Mouse (Mus musculus) adrenal gland, postnatal 14 days (tissue): ENCODE measurements around the gene Oscar. TPM values are rescaled to one million over a fixed set of nuclear protein-coding genes. Genes with fewer than 3 reads are reported as not detected.
A peak's percentile ranks its signal among the peaks of the same experiment; 100 is the strongest.

Experiments used
- DNase-seq: peaks from one replicate; pipeline ENCODE4 v3.0.0; 2021; ENCODE audit warnings: mixed read lengths
- long read RNA-seq, 2 experiments: library from polyadenylated mRNA; stranded (forward); transcript quantifications; one replicate each; pipeline ENCODE4 v2.0.0; 2021
- total RNA-seq: library from RNA; stranded (reverse); gene quantifications from 2 replicates; pipeline ENCODE4 v1.2.3, GENCODE M21; 2021

The Oscar gene
- total RNA-seq = not detected in 2 replicates
- long read RNA-seq, experiment 1 = 0 reads
- long read RNA-seq, experiment 2, partial matches to known transcripts = 0 of 1 reads
- long read RNA-seq, experiment 2, other reads (novel, unspliced or antisense) = 1 of 1 reads

DNA sequence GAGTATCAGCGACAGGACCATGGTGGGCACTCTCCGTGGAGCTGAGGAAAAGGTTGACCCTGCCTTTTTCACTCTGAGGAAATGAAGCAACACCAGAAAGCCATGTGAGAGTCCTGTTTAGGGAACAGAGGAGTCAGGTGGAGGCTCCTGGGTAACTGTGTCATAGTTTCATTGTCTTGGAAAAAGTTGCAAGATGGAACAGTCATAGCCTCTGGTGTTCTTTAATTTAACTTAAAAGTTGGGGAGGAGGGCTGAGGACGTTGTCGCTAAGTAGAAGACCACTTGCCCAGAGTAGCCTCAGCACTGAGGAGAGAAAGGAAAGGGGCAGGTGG is at the start of gene Oscar:
TSS of gene Oscar (minus strand) at position 101 of the 332 bp plus-strand sequence.
- no peak for DNase-seq

GRCm38 (mm10) chr7:3665215-3666114 is 49.5 kb upstream of the Oscar start, which contains the start of gene Leng1:
Gene Leng1 (minus strand): TSS chr7:3665840.
- peak; percentile 97 for DNase-seq

DNA sequence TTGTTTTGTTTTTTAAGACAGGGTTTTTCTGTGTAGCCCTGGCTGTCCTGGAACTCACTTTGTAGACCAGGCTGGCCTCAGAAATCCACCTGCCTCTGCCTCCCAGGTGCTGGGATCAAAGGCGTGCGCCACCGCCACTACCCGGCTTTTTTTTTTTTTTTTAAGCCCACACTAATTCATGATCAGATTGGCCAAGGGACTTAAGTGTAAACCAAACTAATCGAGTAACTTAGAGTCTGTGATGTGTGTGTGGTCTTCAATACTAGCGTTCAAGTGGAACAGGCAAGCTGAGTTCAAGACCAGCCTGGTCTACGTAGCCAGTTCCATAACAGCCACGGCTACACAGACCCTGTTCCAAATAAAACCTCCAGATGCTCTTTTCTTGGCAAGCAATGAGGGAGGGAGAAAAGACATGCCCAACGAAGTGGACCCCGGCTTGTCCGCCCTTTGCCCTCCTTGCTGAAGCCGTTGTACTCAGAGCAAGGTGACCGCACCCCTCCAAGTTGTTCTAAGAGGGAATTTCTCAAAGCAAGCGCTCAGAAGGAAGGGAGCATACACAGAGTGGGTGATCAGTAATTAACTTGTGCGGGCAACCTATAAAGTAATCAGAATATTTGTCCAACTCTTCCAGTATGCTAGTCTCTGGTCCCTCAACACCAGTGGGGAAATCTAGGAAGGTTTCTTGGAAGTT is 48.7 kb upstream of the Oscar start:
- peak; percentile 34 for DNase-seq

- no peak for DNase-seq
These were observed 42.6 kb upstream of the Oscar start for GRCm38 (mm10) chr7:3658578-3658977.

- DNase-seq = no peak
These were observed 41.0 kb upstream of the Oscar start for GRCm38 (mm10) chr7:3656966-3657365.

DNA sequence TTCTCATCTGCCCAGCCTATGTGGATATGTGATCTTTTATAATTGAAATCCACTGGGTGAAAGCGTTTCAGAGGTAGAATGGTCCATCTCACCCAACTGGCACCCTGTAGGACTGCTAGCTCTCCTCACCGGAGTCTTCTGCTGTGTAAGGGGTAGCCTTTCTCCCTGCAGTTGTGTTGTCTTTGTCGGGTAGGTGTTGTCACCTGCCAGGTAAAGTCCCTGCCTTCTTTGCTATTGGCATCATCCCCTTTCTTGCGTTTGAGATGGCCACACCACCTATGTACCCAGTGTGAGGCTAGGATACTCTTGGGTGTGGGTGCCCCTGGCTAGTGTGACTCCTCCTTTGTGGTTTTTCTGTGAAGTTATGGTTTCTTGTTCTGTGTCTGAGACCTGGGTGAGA is 30.7 kb upstream of the Oscar start:
- no peak for DNase-seq

DNA sequence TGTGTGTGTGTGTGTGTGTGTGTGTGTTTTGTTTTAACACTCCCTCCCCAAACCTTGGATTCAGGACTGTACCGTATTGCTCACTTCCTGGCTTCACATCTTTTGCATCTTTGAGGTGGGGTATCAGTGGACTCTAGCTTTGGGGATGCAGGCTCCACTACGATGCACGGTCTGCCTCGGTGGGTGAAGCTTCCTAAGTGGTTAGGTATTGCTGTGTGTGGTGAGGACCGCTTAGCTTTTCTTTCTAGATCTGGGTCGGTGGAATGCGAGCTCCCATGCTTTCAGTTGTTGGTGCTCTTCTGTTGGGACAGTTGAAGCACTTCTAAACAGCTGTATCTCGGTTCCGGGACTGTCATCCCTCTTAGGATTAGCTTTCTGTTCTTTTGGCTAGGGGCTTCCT is 30.2 kb upstream of the Oscar start:
- DNase-seq = no peak

- no peak for DNase-seq
These were observed 29.6 kb upstream of the Oscar start for GRCm38 (mm10) chr7:3645488-3646025.

GRCm38 (mm10) chr7:3644672-3645487 is 28.9 kb upstream of the Oscar start, which contains the start of gene Cnot3:
Gene Cnot3 (plus strand): TSS chr7:3645268.
- peak; percentile 98 for DNase-seq

DNA sequence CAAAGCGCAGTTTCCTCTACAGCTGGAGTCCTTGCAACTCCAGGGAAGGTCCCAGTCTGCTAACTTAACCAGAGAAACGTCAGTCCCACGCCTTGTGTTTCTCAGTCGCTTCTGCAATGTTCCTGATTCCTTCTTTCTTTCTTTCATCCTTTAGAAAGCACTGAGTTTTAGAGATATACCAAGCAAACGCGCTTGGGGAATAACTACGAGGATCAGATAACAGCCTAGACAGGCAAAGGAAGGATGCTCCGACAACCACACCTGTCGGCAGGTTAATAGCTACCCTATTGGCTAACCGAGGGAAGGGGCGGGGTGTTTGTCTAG is 28.4 kb upstream of the Oscar start:
- no peak for DNase-seq

- no peak for DNase-seq
These were observed 27.9 kb upstream of the Oscar start for GRCm38 (mm10) chr7:3643843-3644242.

GRCm38 (mm10) chr7:3643412-3643811 is 27.5 kb upstream of the Oscar start:
- DNase-seq = no peak

DNA sequence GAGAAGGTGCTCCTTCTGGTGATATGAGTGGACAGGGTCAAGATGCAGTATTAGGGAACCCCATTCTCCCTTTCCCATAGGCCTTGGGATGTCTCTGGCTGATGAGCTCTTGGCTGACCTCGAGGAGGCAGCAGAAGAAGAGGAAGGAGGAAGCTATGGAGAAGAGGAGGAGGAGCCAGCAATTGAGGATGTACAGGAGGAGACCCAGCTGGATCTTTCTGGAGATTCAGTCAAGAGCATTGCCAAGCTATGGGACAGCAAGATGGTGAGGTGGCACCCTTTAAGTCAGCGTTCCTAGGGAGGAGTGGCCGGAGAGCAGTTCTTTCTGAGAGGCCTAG is 14.5 kb upstream of the Oscar start:
- DNase-seq = no peak

DNA sequence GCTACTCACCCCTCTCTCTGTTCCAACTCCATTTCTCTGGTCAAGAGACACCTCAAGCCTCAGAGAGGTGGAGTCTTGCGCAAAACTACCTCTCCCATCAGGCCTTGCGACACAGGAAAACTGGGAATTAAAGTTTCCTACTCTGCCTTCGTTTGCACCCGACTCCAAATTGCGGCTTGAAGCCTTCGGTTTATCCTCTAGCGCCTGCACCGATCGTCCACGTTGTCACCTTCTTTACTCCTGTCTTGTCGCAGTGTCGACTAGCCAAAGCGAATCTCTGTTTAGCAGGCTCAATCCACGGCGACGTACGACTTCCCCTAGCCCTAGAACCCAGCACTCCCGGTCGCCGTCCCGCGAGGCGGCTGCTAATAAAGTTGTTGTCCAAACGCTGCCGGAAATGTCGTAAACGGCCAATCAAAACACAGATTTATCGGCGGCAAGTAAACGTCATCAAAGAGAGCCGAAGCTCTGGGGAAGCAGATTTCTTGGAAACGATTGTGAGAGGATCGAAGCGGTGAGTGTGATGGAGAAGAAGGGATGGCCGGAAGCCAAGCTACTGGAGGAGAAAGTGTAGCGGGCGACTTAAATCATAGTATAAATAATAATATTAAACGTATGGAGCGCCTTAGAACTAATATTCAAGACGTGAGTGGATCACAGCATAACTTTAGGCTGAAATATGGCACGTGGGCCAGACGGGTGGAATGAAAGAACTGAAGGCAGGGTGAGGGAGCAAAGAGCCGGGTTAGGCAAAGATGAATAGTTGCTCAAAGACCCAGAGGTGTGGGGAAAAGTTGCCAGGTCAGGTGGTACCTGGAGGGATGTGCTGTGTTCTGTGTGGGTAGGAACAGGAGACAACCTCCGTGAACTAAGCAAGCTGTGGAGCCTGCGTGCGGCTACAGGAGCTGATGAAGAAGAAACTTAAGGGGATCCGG is 13.9 kb upstream of the Oscar start, which contains the start of the genes Tfpt and Prpf31:
TSS of gene Tfpt (minus strand) at position 387 of the 935 bp plus-strand sequence.
TSS of gene Prpf31 (plus strand) at position 443 of the 935 bp plus-strand sequence.
- peak; percentile 93 for DNase-seq

- no peak for DNase-seq
These were observed 13.1 kb upstream of the Oscar start for GRCm38 (mm10) chr7:3629030-3629429.

GRCm38 (mm10) chr7:3617242-3617995 is 1.5 kb upstream of the Oscar start, which contains the start of gene Ndufa3:
Gene Ndufa3 (plus strand): TSS chr7:3617373.
- peak; percentile 93 for DNase-seq

GRCm38 (mm10) chr7:3616389-3617241 is 658 bp upstream of the Oscar start:
- DNase-seq = no peak

DNA sequence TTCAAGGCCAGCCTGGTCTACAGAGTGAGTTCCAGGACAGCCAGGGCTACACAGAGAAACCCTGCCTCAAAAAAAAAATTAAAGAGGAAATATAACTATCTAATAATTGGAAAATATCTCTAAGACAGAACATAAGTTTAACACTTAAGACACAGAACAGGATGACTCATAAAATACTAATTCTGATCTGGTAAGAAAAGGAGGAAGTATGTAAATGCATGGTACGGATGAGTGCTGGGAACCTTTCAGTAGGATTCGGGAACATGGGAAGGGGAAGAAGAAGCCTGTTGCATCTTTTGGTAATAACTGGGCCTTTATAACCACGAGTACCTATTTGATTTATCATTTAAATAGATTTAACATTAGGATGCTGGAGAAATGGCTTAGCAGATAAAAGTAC is 1.9 kb downstream of the Oscar start:
- DNase-seq = no peak

- DNase-seq = no peak
These were observed 5.0 kb downstream of the Oscar start for GRCm38 (mm10) chr7:3611006-3611405.
